ENCODE assay signal across 35 mouse cellular contexts in the genomic region with DNA sequence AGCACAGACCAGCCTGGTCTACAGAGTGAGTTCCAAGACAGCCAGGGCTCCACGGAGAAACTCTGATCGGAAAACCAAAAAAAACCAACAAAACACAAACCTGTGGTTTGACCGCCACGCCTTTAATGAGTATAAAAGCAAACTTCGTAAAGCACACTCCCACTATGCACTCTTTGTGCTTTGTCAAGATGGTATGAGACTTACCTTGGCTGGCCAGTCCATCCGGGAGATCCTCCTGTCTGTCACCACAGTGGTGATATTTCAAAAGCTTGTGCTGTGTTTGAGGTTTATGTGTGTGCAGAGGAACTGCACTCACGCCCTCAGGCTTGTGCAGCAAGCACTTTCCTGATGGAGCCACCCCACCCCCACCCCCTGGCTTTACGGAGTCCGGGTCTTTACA.
"Had no signal": no experiment of that assay in that cellular context is flagged by ENCODE, and none has a peak within 500 bp of the region (broad histone marks: within the 10 kb centered on the region; RNA-seq: fewer than 3 reads in every experiment).

No protein-coding gene starts in this region.

- H3K27me3 ChIP-seq: heart, embryonic 12.5 days; heart, embryonic 13.5 days; heart, embryonic 15.5 days; hindbrain, embryonic 12.5 days; hindbrain, embryonic 13.5 days; hindbrain, embryonic 15.5 days; intestine, embryonic 15.5 days; kidney, embryonic 15.5 days had no signal

- H3K9ac ChIP-seq: heart, embryonic 12.5 days; heart, embryonic 13.5 days; heart, embryonic 15.5 days; hindbrain, embryonic 12.5 days; hindbrain, embryonic 13.5 days; hindbrain, embryonic 14.5 days; hindbrain, embryonic 15.5 days; intestine, embryonic 15.5 days; kidney, embryonic 15.5 days had no signal

- H3K36me3 ChIP-seq: heart, embryonic 15.5 days; hindbrain, embryonic 12.5 days; hindbrain, embryonic 15.5 days; intestine, embryonic 15.5 days had no signal

- ATAC-seq: hindbrain, postnatal 0 days; inflammation-experienced regulatory T-cells, adult 6 months; intestine, embryonic 15.5 days; intestine, embryonic 16.5 days; intestine, postnatal 0 days had no signal

- DNase-seq: heart, postnatal 10 days; heart, postnatal 14 days; heart, postnatal 36 days; heart, postnatal 4 days; kidney, adult 11 months; kidney, adult 18-20 months; kidney, adult 2 months; kidney, adult 8-10 months; kidney, adult 9 months; kidney, postnatal 10 days; kidney, postnatal 14 days; kidney, postnatal 25 days; kidney, postnatal 36 days; kidney, postnatal 4 days; layer of hippocampus, adult 9-11 months; layer of hippocampus, postnatal 36 days had no signal

- H3K9me3 ChIP-seq: heart, embryonic 10.5 days; heart, embryonic 12.5 days; heart, embryonic 13.5 days; heart, embryonic 15.5 days; hindbrain, embryonic 10.5 days; hindbrain, embryonic 12.5 days; hindbrain, embryonic 13.5 days; hindbrain, embryonic 15.5 days; intestine, embryonic 15.5 days; kidney, embryonic 15.5 days had no signal

- H3K4me1 ChIP-seq: heart, embryonic 10.5 days; heart, embryonic 12.5 days; heart, embryonic 15.5 days; hindbrain, embryonic 10.5 days; hindbrain, embryonic 12.5 days; hindbrain, embryonic 13.5 days; hindbrain, embryonic 15.5 days; intestine, embryonic 15.5 days; kidney, embryonic 15.5 days had no signal

- H3K4me3 ChIP-seq: heart, embryonic 10.5 days; heart, embryonic 12.5 days; heart, embryonic 13.5 days; heart, embryonic 15.5 days; hindbrain, embryonic 10.5 days; hindbrain, embryonic 12.5 days; hindbrain, embryonic 13.5 days; hindbrain, embryonic 15.5 days; intestine, embryonic 15.5 days; kidney, embryonic 15.5 days; layer of hippocampus, adult 2 months; left cerebral cortex, adult 2 months had no signal

- H3K27ac ChIP-seq: heart, embryonic 10.5 days; heart, embryonic 13.5 days; heart, embryonic 15.5 days; hindbrain, embryonic 10.5 days; hindbrain, embryonic 12.5 days; hindbrain, embryonic 13.5 days; hindbrain, embryonic 14.5 days; hindbrain, embryonic 15.5 days; hindbrain, postnatal 0 days; intestine, embryonic 15.5 days; kidney, embryonic 15.5 days; kidney, postnatal 0 days; layer of hippocampus, adult 2 months; left cerebral cortex, adult 2 months had no signal

- H3K4me2 ChIP-seq: heart, embryonic 11.5 days; heart, embryonic 12.5 days; heart, embryonic 13.5 days; heart, embryonic 15.5 days; hindbrain, embryonic 12.5 days; hindbrain, embryonic 13.5 days; hindbrain, embryonic 14.5 days; hindbrain, embryonic 15.5 days; intestine, embryonic 15.5 days; kidney, embryonic 15.5 days had no signal
